Mouse (Mus musculus) embryo, embryonic 11.5 days (tissue): ENCODE data around the gene Clcf1.

Experiments used
- DNase-seq: peaks from one replicate; pipeline ENCODE4 v3.0.0-alpha.2; 2012; ENCODE audit warnings: low read depth, low spot score

Clcf1 gene

DNA sequence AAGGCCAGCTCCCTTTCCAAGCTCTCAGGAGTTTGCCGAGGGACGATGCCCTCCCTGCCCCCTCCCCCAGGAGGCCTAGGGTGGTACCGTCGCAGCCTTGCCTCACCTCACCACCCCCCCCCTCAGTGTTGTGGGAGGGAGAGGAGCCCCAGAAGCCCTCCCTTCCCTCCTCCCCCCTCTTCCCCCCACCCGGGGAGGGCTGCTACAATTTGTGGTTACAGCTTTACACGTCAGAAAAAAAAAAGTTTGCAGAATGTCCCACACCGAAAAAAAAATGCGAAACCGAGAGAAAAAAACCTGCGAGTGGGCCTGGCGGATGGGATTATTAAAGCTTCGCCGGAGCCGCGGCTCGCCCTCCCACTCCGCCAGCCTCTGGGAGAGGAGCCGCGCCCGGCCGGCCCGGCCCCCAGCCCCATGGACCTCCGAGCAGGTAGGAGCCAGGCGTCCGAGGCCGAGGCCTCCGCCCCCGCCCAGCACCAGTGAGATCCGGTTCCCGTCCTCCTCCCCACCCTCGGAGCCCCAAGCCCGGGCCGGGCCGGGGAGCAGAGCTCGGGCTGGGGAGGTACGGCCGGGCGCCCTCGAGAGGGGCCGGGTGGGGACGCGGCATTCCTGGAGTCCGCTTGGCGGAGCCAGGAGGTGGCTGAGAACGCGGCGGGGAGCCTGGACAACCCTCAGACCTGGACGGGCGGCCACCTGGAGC, at the start of gene Clcf1, which contains the start of gene AC109138.7:
Gene Clcf1 (plus strand): TSS at position 168 of the 700 bp plus-strand sequence.
Gene AC109138.7 (plus strand): TSS at position 287 of the 700 bp plus-strand sequence.
- DNase-seq, result no peak

DNA sequence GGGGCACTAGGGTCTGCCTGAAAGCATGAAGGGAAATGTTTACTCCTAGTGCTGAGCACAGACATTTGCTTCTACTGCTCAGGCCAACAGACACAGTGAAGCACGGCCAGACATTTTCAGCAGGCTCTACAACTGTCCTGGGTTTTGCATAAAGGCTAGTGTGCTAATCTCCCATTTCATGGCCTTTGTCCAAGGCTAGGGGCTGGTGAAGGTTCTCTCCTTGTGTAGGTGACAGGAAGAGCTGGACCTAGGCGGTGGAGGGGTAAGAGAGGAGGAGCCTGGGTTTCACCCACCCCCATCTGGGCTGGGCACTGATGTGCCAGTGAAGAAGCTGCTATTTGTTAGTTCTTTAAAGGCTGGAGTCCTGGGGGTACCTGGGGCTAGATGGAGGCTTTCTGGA, 49.3 kb upstream of the Clcf1 start:
- DNase-seq, result no peak

DNA sequence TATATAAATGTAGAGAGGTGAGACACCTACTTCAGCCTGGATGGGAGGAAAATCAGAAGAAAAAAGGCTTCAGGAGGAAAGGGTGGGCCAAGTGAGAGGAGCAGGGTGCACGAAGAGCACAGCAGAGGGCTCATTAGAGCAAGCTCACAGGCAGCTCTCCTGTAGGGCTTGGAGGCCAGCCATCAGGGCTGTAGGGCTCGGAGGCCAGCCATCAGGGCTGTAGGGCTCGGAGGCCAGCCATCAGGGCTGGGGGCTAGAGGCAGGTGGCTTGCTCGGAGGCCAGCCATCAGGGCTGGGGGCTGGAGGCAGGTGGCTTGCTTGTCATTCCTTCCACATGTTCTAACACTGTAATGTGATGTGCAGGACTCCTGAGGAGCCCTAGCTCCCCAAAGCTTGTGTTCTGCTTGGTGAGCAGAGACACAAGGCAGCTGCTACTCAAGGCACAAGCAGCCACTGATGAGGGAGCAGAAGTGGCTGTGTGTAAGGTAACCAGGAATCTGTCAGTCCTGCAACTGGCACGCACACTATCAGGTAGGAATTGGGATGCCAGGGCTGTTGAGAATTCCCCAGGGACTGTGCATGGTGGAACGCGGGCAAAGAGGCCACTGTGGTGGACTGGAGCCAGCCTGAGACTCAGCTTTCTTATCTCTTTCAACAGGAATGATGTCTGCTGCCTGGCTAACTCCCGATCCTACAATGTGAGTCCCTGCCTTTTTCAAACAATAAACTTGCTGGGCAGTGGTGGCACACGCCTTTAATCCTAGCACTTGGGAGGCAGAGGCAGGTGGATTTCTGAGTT, 47.2 kb upstream of the Clcf1 start:
- no peak for DNase-seq

DNA sequence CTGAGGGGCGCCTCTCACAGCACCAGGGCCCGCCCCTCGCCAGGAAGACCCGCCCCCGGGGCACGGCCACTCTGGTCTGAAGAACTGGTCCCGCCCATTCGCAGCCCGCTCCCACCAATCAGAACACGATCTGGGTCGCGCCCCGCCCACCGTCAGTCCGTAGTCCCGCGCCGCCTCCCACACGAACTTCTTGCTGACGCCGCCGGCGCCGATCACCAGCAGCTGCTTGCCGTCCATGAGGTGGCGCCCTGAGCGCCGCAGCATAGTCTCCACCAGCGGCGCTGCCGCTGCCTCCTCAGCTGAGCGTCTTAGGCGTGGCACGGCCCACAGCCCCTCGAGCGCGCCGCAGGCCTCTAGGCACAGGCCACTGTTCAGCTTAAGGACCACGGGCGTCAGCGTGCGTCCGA, 44.7 kb upstream of the Clcf1 start:
- peak; percentile 98 for DNase-seq

DNA sequence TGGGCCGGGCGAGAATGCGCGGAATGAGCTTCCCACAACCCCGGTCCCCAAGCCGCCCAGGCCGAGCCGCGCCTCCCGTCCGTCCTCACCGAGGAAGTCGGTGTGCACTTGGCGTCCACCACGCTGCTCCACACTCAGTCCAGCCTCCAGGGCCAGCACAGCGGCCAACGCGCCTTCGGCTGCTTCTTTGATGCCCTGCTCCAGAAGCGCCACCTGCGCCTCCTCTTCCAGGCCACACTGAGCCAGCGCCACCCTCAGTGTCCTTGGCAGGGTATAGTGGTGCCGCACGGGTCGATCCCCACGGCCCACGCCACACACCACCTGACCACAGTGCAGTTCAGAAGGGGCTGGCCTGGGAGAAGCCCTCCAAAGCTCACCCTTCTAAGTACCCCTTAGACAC, 44.2 kb upstream of the Clcf1 start:
- DNase-seq, result no peak

DNA sequence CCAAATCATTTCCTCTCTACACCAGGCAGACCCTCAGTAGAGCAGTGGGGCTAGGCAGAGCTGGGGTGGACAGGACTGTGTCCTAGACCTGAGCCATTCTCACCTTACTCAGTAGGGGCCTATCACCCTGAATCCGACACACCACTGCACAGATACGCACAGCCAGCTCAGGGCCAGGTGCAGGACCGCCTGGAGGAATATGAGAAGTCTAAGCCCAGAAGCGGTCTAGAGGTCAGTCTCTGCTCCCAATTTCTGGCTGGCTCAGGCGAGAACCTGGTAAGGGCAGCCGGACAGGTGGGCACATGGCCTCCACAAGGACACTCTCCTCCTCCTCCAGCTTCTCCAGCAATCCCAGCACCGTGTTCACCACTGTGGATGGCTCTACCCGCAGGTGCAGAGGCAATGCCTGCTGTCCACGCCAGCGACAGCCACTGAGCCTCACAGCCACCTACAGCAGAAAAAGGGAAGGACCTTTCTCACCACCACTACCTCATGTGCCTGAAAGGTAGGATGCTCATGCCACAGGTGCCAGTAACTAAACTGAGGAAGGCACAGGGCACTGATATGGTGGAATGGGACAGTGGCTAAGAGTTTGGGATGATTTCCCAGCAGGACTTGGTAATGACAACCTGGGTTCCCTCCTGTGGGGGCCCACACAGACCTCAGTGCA, 43.2 kb upstream of the Clcf1 start:
- DNase-seq, result no peak

DNA sequence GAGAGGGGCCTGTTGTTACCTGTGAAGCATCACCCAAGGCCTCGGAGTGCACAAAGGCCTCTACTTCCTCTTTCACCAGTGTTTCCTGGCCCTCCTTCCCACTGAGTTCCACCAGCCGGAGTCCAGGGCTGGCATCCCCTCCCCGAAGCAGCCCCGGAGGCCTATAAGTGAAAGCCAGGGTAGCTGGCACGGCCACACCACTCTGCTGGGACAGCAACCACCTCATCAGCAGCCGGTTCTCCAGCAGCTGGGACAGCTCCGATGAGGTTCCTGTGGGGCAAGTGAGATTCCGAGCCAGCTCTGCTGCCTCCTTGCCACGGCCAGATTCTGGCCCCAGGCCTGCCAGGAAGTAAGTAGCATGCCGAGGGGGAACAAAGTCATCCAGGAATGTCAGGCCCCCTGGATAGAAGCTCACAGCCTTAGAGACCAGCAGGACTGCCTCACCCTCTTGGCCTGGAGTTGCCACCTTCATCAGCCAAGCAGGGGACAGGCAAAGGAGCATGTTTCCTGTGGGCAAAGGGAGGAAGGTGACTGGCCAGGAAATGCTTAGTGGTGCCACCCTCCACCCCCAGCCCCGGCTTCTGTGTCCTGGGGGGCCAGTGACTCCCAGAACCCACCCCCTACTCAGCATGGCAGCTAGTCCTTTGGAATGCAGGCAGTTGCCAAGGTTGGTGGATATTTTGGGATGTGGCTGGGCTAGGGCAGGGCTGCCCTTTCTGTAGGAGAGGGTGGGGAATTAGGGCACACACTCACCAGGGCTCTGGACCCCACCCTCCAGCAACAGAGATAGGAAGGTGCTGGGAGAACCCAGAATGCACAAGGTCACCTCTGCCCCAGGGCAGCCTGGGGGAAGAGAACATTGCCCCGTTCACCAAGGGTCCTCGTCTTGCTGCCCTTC, 42.4 kb upstream of the Clcf1 start:
- DNase-seq, result no peak

DNA sequence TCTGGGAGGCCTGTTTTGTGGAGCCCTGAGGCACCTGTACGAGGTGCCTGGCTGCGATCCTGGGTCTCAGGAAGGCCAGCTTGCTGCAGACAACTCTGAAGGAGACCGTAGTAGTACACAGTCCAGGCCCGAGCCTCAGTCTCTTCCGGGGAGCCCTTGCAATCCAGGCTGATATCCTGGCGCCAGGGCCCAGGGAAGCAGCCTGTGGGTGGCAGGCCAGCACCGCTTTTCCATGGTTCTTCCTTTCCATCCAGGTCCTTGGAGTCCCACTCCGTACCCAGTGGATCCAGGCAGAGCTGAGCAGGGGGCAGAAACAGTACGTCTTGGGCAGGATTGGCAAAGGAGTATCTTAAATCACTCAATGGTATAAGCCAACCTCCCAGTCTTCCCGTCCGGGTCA, 41.1 kb upstream of the Clcf1 start:
- DNase-seq, result no peak

DNA sequence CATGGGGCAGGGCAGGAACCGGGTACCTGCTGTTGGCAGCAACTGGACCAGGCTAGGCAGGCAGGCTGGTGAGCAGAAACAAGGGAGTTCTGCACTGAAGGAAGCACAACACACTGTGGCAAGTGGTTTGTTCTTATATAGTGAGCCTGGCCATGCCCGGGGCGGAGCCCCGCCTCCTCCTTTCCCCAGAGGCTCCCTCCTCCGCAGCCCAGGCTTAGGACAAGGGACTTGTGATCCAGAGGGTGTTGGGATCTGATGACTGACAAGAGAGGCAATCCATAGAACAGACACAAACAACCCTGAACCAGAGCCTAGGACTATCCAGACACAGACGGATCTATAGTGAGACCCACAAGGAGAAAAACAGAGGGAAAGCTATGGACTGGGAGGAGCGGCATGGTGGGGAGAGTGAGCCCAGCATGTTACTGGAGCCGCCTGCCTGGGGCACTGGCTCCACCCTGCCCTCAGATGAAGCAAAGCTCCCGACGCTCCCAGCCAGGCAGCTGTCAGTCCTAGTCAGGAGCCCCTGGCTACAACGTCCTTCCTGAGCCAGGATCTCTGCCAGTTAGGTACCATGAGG, 38.6 kb upstream of the Clcf1 start, which contains the start of gene Carns1:
Gene Carns1 (minus strand): TSS at position 112 of the 580 bp plus-strand sequence.
- DNase-seq, result no peak

DNA sequence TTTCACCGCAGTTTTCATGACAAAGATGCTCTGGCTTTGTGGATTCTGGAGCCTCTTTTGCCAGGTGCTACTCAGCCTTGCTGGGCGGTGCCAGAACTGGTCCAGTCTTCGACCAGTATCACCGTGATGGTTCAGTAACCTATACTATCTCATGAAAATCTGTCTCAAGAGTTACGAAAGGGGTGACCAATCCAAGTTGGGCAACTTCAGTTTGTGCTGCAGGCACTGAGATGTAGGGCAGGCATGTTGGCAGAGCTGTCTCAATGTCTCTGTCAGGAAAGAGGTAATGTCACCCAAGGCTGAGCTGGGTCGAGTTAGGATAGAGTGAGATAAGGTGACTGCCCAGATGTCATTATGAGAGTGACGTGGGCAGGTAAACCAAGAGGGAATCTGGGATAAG, 33.6 kb upstream of the Clcf1 start:
- no peak for DNase-seq

DNA sequence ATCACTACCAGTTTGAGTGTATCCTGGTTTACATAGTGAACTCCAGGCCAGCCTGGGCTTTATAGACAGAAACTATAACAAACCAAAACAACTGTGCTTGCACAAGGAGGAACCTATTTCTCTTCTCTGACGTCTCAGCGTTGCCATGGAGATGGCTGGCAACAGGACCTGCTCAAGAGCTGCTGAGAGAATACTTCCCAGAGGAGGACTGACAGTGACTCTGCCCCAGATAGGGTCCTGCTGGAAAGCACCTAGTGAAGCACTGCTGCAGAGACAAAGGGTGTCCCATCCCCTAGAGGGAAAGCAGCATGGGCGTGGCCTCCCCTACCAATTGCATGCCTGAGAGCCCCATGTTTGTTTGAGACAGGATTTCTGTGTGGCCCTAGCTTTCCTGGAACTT, 32.1 kb upstream of the Clcf1 start:
- DNase-seq, result no peak

DNA sequence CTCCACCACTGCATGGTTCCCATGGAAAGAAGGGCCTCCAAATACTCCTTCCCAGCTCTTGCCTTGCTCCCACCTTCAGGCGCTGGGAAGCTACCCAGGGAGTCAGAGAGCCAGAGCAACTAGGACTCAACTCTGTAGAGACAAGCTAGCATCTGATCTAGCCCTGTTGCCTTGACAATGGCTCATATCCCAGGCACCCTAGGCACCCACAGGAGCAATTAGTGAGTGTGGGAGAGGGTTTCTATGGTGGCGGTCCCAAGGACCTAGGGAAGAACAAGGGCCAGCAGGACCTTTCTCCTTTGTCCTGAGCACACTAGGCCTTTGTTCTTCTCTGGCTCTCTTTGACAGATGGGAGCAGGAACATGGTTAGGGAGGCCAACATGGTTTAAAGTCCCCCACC, 30.3 kb upstream of the Clcf1 start:
- no peak for DNase-seq

DNA sequence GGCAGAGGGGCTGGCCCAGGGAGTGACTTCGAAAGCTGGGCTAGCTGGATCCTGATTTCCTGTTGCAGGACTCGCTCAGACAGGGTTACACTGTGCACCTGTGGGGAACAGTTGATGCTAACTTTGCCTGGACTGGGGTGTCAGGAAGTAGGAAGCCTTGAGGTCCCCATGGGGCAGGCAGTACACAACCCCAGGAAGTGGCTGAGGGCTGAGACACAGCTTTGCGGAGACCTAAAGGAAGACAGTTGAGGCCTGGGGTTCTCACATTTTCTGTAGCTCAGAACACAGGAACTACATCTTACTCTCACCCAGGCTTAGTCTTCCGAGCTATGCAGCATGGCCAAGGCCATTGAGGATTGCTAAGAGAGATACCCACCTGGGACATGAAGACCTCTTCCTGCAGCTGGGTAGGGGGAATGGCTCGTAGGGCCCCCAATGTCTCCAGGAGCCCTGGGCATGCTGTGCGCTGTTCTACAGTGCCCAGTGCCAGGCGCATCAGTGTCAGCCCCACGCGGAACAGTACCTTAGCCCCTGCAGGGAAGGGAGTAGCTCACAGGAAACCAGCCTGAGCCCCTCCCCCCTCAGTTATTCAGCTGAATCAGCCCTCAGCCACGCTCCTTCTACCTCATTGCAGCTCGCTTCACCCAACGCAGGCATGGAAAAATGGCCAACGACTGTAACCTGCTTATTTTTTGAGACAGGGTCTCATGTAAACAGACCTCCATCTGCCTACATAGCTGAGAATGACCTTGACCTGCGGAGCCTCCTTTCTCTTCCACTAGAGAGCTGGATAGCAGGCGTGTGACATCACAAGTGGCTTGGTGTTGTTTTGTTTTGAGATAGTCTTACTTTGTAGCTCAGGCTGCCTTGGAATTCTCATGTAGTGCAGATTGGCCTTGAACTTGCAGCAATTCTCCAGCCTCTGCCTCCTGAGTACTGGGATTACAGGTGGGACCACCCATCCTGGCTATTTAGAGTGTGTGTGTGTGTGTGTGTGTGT, 28.8 kb upstream of the Clcf1 start:
- DNase-seq, result no peak

DNA sequence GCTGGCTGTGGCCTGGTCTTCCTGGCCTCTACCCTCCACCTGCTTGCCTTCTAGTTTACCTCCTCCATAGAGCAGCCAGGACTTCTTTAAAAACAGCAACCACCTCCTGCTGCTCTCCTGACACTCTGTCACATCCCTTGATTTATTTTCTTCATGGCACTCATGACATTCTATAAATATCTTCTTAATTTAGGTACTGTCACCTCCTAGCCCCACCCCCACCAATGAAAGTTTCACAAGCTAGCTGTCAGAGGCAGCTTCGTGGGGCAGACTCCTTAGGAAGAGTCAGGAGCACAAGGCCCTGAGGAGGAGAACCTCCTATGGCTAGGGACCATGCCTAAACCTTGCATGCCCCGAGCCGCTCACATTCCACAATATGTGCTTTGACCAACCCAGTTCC, 26.7 kb upstream of the Clcf1 start:
- no peak for DNase-seq

DNA sequence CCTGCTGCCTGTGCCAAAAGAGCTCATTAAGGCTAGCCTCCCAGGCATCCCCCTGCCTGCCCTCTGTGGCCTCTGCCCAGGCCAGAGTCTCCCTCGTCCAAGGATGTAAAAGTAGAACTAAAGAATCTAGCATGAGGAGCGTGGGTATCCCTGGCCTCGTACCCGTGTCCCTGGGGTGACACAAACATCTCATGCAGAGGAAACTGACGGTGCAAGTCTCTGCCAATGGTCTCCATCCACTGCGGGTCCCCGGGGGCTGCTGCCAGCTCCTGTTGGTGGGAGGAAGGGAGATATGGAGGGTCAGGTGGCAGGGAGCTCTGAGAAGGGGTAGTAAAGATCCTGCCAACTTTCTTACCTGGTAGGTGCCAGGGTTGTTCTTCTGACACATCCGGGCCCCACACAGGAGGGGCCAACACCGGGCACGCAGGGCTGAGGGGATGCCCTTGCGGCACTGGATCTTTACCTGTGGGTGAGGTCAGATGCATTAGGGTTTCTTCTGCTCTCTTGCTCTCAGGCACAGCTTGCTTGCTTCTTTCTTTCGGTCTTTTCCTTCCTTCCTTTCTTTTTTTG, 24.9 kb upstream of the Clcf1 start:
- no peak for DNase-seq

DNA sequence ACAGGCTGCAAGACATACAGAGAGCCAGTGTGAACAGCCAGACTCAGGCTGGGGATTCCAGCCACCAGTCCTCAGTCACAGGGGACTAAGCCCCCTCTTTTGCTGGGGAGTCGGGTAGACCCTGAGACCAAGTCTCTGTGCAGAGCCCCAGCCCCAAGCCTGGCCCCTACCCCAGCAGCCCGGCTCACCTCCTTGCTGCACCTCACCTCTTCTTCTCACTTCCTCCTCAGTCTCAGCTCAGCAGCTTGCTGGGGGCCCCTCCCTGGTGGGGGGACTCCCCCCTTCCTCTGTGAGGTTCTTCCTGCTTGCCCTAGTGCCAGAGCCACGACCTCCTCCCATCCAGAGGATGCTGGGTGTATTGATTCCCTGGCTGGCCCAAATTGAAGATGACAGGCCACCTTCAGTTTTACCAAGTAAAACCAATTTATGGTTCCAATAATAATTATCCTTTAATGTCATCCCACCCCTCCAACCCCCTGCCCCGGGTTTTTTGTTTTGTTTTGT, 23.2 kb upstream of the Clcf1 start, which contains the start of gene Tbc1d10c:
Gene Tbc1d10c (minus strand): TSS at position 454 of the 504 bp plus-strand sequence.
- DNase-seq, result no peak

DNA sequence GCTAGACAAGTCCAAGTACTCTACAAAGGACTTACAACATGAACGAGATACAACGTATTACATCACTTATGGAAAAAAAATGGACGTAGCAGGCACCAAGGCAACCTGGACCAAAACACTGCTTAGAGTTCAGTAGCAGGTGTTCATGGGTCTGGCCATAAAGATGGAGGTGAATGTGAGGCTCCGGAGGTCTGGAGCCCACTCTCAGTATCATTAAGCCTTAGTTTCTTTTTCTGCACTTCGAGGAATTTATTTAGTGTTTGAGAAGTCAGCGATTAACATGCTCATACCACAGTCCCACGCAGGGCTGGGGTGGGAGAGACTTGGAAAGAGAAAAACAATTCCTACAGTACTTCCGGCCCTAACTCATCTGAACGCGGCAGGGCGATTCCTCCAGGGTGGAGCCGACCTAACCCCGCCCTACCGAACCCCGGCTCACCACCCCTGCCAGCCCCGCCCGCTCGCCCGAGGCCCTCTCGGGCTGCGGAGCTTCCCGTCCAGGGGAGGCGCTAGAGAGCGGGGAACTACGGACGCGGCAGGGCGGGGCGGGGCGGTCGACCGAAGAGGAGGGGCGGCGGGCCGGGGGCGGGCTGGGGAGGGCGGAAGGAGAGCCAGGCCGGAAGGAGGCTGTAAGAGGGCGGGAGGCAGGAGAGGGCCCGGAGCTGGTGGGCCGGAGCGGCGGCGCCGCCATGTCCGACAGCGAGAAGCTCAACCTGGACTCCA, 22.3 kb upstream of the Clcf1 start, which contains the start of gene Ppp1ca:
Gene Ppp1ca (plus strand): TSS at position 538 of the 723 bp plus-strand sequence.
- DNase-seq, result peak; percentile 94

DNA sequence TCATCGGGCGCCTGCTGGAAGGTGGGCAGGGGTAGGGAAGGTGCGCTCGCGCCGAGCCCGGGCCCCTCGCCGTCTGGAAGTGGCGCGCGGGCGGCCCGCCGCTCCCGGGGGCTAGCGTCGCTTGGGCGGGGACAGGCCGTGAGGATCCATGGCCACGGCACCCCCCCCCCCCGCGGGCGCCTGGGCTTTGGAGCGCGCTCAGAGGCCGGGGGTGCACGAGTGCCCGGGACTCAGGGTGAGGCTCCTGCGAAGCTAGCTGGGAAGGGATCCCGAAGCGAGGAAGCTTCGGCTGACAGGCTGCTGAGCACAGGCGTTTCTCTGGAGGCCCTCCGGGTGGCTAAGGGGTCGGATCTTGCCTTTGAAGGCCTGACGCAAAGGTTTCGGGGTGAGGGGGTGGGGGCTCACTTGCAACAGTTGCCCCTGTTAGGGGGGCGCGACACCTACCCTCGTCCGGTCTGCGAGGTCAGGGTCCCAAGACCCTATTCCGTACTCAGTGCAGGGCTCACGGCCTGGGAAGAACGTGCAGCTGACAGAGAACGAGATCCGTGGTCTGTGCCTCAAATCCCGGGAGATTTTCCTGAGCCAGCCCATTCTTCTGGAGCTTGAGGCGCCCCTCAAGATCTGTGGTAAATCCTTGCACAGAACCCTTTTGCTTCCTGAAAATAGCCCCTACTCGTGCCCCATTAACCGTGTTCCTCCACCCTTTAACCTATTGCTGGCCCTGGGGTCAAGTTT, 21.6 kb upstream of the Clcf1 start:
- DNase-seq, result no peak
